Mouse (Mus musculus): ENCODE measurements around the gene P4ha3. TPM values are rescaled to one million over a fixed set of nuclear protein-coding genes. Genes with fewer than 3 reads are reported as not detected.

Gene P4ha3
- polyA plus RNA-seq, 1 experiment from 2014 or later, result 8.6 TPM

DNA sequence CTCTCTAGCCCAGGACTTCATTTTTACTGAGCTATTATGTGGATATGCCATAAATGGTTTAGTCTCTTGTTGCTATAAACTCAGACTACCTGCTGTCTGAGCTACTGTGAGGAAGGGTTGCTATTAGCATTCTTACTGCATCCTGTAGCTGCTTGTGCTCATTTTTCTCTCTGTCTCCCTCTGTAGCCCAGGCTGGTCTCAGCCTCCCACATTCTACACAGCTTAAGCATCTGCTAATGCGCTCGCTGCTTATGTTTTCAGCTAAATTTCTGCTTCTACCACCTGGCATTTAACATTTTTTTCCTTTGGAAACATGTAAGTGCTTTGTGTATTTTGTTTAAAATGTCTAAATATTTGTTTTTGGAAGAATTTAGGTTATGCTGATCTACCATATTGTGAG lies 10.4 kb downstream of the P4ha3 start:
- H3K27me3 ChIP-seq (ENCODE audit: control insufficient read depth, insufficient read depth, low read length), result no peaks in the 10 kb centered on the region
- H3K9me3 ChIP-seq (ENCODE audit: control insufficient read depth, low read length), result no peaks in the 10 kb centered on the region
- H3K9ac ChIP-seq (ENCODE audit: low read depth, low read length), result no peak overlapping the region
- H3K4me3 ChIP-seq (ENCODE audit: low read length), result no peak overlapping the region
- H3K4me2 ChIP-seq (replicated peaks; ENCODE audit: low read depth, low read length), result no peak overlapping the region
- ATAC-seq (ENCODE audit: low FRiP score, low TSS enrichment), result no peak
- no peak overlapping the region for H3K27ac ChIP-seq (ENCODE audit: low read depth, low read length)
- H3K4me1 ChIP-seq (ENCODE audit: control insufficient read depth, insufficient read depth, low read length), result no peaks in the 10 kb centered on the region; the same call in 1 of the 2 replicates
- H3K36me3 ChIP-seq (ENCODE audit: control insufficient read depth, insufficient read depth, low read length), result no peaks in the 10 kb centered on the region
- WGBS, result 93% methylated on average over 2 of the region's 2 CpGs

DNA sequence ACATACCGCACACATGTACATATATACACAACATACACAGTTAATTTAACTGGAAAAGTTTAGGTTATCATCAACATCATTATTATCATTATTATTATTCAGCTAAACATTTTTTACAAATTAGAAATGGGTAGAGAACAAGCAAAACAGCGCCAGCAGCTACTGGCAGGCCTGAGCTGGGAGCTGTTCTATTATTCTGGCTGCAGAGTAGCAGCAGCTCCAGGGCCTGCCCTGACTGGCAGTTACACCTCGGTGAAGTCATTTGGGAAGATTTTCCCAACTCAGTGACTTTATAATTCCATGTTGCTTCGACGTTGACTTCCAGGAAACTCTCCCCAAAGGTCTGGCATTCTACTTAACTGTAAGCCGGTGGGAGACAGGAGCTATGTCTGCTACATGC lies 11.4 kb downstream of the P4ha3 start:
- no peaks in the 10 kb centered on the region; the same call in 1 of the 2 replicates for H3K4me1 ChIP-seq (ENCODE audit: control insufficient read depth, insufficient read depth, low read length)
- H3K27ac ChIP-seq (ENCODE audit: low read depth, low read length), result no peak overlapping the region
- H3K9ac ChIP-seq (ENCODE audit: low read depth, low read length), result no peak overlapping the region
- no peak for ATAC-seq (ENCODE audit: low FRiP score, low TSS enrichment)
- no peak overlapping the region for H3K4me3 ChIP-seq (ENCODE audit: low read length)
- 84% methylated on average over 6 of the region's 6 CpGs for WGBS
- no peak overlapping the region for H3K4me2 ChIP-seq (replicated peaks; ENCODE audit: low read depth, low read length)
- H3K9me3 ChIP-seq (ENCODE audit: control insufficient read depth, low read length), result no peaks in the 10 kb centered on the region
- no peaks in the 10 kb centered on the region for H3K27me3 ChIP-seq (ENCODE audit: control insufficient read depth, insufficient read depth, low read length)
- H3K36me3 ChIP-seq (ENCODE audit: control insufficient read depth, insufficient read depth, low read length), result no peaks in the 10 kb centered on the region

DNA sequence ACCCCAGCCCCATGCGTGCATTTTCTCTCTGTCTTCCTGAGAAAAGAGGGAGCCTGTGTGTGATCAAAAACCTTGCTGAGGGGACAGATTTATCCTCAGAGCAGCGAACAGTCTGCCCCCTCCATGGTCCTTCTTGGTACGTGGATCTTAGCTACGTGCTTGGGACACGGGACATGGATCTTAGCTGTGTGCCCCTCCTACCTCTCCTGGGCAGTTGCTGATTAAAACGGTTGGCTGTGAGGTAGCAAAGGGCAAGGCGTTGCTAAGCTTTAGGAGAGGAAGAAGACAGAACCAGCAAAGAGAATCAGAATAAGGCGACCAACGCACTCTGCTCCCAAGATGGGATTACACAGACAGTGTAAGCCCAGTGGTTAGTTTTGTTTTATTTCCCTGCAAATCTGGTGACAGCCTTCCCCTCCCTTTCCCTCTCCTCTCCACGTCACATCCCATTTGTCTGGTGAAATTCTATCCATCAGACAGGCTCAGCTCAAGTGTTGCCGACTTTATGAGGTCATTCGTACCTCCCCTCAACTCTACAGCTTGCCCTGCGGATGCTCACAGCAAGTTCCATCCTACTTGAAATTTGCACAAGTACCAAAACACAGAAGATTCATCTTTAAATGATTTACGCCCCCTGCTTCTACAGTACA lies 13.7 kb downstream of the P4ha3 start:
- no peak overlapping the region for H3K4me2 ChIP-seq (replicated peaks; ENCODE audit: low read depth, low read length)
- peak; percentile 80 for ATAC-seq (ENCODE audit: low FRiP score, low TSS enrichment)
- H3K9me3 ChIP-seq (ENCODE audit: control insufficient read depth, low read length), result no peaks in the 10 kb centered on the region
- H3K36me3 ChIP-seq (ENCODE audit: control insufficient read depth, insufficient read depth, low read length), result no peaks in the 10 kb centered on the region
- H3K27ac ChIP-seq (ENCODE audit: low read depth, low read length), result no peak overlapping the region
- H3K4me3 ChIP-seq (ENCODE audit: low read length), result no peak overlapping the region
- no peak overlapping the region for H3K9ac ChIP-seq (ENCODE audit: low read depth, low read length)
- H3K4me1 ChIP-seq (ENCODE audit: control insufficient read depth, insufficient read depth, low read length), result no peaks in the 10 kb centered on the region; the same call in 1 of the 2 replicates
- WGBS, result 36% methylated on average over 14 of the region's 14 CpGs
- H3K27me3 ChIP-seq (ENCODE audit: control insufficient read depth, insufficient read depth, low read length), result no peaks in the 10 kb centered on the region

DNA sequence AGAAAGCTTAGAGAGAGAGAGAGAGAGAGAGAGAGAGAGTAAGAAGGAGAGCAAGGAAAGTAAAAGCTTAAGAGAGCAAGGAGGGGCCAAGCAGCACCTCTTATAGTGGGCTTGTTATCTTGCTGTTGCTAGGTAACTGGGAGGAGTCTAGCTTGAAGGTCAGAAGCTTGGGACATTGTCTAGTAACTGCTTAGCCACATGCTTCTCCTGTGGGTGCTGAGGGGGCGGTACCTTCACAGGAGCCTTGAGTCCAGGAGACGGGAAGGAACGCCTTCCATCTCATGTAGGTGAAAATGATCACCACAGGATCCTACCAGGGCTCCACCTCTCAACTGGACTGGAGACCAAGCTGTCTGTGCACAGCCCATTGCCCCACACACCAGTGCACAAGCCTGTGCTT lies 16.1 kb downstream of the P4ha3 start:
- Histone ChIP-seq H3K4me2 (replicated peaks; ENCODE audit: low read depth, low read length) (no peak overlapping the region), H3K36me3 (ENCODE audit: control insufficient read depth, insufficient read depth, low read length) (no peaks in the 10 kb centered on the region), H3K9ac (ENCODE audit: low read depth, low read length) (no peak overlapping the region), H3K27me3 (ENCODE audit: control insufficient read depth, insufficient read depth, low read length) (no peaks in the 10 kb centered on the region), H3K4me3 (ENCODE audit: low read length) (no peak overlapping the region), H3K9me3 (ENCODE audit: control insufficient read depth, low read length) (no peaks in the 10 kb centered on the region), H3K27ac (ENCODE audit: low read depth, low read length) (no peak overlapping the region), H3K4me1 (ENCODE audit: control insufficient read depth, insufficient read depth, low read length) (no peaks in the 10 kb centered on the region; the same call in 1 of the 2 replicates)
- no peak for ATAC-seq (ENCODE audit: low FRiP score, low TSS enrichment)
- 62% methylated on average over 3 of the region's 3 CpGs for WGBS

DNA sequence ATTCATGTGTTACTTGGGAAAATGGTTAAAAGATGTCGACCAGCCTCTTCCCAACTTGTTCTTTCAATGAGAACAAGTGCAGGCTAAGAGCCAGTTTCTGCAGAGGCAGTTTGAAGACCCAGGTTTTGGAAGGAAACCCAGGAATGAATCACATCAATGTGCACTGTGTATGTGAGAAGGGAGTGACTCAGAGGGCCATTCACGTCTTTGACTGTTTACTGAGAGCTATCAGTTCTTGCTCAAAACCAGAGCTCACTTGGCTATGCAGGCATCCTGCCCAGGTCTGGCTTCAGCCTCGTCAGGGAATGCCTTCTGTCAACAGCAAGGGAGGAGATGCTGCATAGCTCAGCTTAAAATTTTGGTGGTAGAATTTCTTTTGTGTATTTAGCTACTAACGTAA lies 17.0 kb downstream of the P4ha3 start:
- H3K9me3 ChIP-seq (ENCODE audit: control insufficient read depth, low read length), result no peaks in the 10 kb centered on the region
- no peaks in the 10 kb centered on the region; the same call in 1 of the 2 replicates for H3K4me1 ChIP-seq (ENCODE audit: control insufficient read depth, insufficient read depth, low read length)
- ATAC-seq (ENCODE audit: low FRiP score, low TSS enrichment), result no peak
- no peaks in the 10 kb centered on the region for H3K27me3 ChIP-seq (ENCODE audit: control insufficient read depth, insufficient read depth, low read length)
- 78% methylated on average over 4 of the region's 4 CpGs for WGBS
- H3K9ac ChIP-seq (ENCODE audit: low read depth, low read length), result no peak overlapping the region
- no peaks in the 10 kb centered on the region for H3K36me3 ChIP-seq (ENCODE audit: control insufficient read depth, insufficient read depth, low read length)
- H3K27ac ChIP-seq (ENCODE audit: low read depth, low read length), result no peak overlapping the region
- no peak overlapping the region for H3K4me3 ChIP-seq (ENCODE audit: low read length)
- no peak overlapping the region for H3K4me2 ChIP-seq (replicated peaks; ENCODE audit: low read depth, low read length)

DNA sequence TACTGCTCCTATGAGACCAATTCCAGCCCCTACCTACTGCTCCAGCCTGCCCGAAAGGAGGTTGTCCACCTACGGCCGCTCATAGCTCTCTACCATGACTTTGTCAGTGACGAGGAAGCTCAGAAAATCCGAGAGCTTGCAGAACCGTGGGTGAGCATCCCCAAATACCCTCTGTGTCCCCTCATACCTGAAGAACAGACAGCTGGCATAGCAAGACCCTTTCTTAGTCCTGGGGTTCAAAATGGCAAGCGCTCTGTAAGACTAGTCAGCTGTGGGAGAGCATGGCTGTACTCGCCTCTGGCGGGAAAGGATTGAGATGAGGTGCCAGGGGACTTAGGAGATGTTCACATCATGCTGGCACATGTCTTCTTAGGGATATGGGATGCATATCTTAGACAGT lies 20.6 kb downstream of the P4ha3 start:
- Histone ChIP-seq H3K36me3 (ENCODE audit: control insufficient read depth, insufficient read depth, low read length) (no peaks in the 10 kb centered on the region), H3K9me3 (ENCODE audit: control insufficient read depth, low read length) (no peaks in the 10 kb centered on the region), H3K9ac (ENCODE audit: low read depth, low read length) (no peak overlapping the region), H3K27ac (ENCODE audit: low read depth, low read length) (no peak overlapping the region), H3K4me3 (ENCODE audit: low read length) (no peak overlapping the region), H3K4me1 (ENCODE audit: control insufficient read depth, insufficient read depth, low read length) (no peaks in the 10 kb centered on the region), H3K4me2 (replicated peaks; ENCODE audit: low read depth, low read length) (no peak overlapping the region), H3K27me3 (ENCODE audit: control insufficient read depth, insufficient read depth, low read length) (no peaks in the 10 kb centered on the region)
- WGBS, result 91% methylated on average over 9 of the region's 9 CpGs
- no peak for ATAC-seq (ENCODE audit: low FRiP score, low TSS enrichment)

DNA sequence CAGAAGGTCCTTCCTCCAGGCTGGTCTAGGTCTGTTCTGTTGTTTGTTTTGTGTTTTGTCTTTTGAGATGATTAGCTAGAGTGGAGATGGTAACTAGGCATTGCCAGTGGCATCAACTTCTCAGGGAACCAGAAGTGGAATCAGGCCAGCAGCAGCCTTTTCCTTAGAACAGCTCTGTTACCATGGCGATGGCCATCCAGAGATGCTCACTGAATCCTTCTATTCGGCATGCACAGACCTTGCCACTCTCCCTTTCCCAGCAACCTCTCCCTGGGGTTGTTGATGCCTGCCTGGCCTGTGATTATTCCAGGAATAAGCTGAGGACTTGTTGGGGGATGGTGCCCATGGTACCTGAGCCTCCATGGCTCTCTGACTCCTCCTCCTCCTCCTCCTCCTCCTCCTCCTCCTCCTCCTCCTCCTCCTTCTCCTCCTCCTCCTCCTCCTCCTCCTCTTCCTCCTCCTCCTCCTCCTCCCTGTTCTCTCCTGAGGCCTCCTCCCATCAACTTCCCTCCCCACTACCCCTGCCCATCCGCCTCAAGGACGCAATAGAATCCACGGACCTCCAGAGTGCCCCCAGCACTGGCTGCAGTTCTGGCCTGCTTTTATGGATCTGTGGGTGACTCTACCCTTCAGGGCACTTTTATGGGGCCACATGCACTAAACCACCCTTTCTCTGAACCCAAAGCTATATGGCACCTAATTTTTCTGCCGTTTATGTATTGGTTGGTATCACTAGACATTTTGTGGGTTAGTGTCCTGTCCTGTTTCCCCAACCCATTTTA lies 22.7 kb downstream of the P4ha3 start:
- Histone ChIP-seq H3K4me2 (replicated peaks; ENCODE audit: low read depth, low read length) (no peak overlapping the region), H3K27me3 (ENCODE audit: control insufficient read depth, insufficient read depth, low read length) (no peaks in the 10 kb centered on the region), H3K36me3 (ENCODE audit: control insufficient read depth, insufficient read depth, low read length) (no peaks in the 10 kb centered on the region), H3K4me3 (ENCODE audit: low read length) (no peak overlapping the region), H3K9me3 (ENCODE audit: control insufficient read depth, low read length) (no peaks in the 10 kb centered on the region), H3K4me1 (ENCODE audit: control insufficient read depth, insufficient read depth, low read length) (no peaks in the 10 kb centered on the region), H3K9ac (ENCODE audit: low read depth, low read length) (no peak overlapping the region), H3K27ac (ENCODE audit: low read depth, low read length) (no peak overlapping the region)
- no peak for ATAC-seq (ENCODE audit: low FRiP score, low TSS enrichment)
- WGBS, result 74% methylated on average over 6 of the region's 6 CpGs

DNA sequence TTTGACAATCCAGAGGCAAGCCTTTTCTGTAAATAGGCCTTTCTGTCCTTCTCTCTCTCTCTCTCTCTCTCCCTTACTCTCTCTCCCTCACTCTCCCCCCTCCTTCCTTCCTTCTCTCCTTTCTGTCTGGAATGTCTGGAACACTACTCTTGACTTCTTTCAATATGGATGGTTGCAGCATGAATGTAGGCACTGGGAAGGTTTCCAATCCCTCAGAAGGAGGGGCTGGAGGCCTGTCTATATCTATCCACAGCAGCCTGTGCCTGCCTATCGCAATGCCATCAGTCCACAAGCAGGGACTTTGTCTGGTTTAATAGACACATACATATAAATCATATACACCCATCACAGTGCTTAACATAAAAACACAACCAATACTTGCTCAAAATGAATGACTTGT lies 23.9 kb downstream of the P4ha3 start:
- H3K27me3 ChIP-seq (ENCODE audit: control insufficient read depth, insufficient read depth, low read length), result no peaks in the 10 kb centered on the region
- no peaks in the 10 kb centered on the region for H3K9me3 ChIP-seq (ENCODE audit: control insufficient read depth, low read length)
- ATAC-seq (ENCODE audit: low FRiP score, low TSS enrichment), result no peak
- WGBS, result 83% methylated on average over 1 of the region's 1 CpGs
- no peaks in the 10 kb centered on the region for H3K4me1 ChIP-seq (ENCODE audit: control insufficient read depth, insufficient read depth, low read length)
- H3K9ac ChIP-seq (ENCODE audit: low read depth, low read length), result no peak overlapping the region
- H3K4me2 ChIP-seq (replicated peaks; ENCODE audit: low read depth, low read length), result no peak overlapping the region
- no peaks in the 10 kb centered on the region for H3K36me3 ChIP-seq (ENCODE audit: control insufficient read depth, insufficient read depth, low read length)
- H3K27ac ChIP-seq (ENCODE audit: low read depth, low read length), result no peak overlapping the region
- H3K4me3 ChIP-seq (ENCODE audit: low read length), result no peak overlapping the region

DNA sequence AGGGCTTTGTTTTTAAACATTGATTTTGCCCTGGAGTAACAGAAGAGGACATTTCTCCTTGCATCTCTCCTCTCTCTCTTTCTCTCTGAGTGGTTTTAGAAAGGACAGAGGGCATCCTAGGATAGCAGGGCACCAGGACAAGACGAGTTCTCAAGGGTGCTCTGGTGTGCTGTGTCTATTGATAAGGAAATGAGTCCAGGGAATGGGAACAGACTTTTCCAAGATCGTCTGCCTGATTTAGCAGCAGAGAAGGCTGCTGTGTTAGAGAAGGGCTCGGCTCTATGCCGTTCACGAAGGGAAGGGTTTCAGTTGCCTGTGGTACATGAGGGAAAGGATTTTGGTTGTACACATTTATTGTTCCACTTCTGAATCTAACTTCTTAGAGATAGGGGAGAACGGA lies 24.4 kb downstream of the P4ha3 start:
- Histone ChIP-seq H3K4me3 (ENCODE audit: low read length) (no peak overlapping the region), H3K4me1 (ENCODE audit: control insufficient read depth, insufficient read depth, low read length) (no peaks in the 10 kb centered on the region), H3K27ac (ENCODE audit: low read depth, low read length) (no peak overlapping the region), H3K9ac (ENCODE audit: low read depth, low read length) (no peak overlapping the region), H3K27me3 (ENCODE audit: control insufficient read depth, insufficient read depth, low read length) (no peaks in the 10 kb centered on the region), H3K9me3 (ENCODE audit: control insufficient read depth, low read length) (no peaks in the 10 kb centered on the region), H3K36me3 (ENCODE audit: control insufficient read depth, insufficient read depth, low read length) (no peaks in the 10 kb centered on the region), H3K4me2 (replicated peaks; ENCODE audit: low read depth, low read length) (no peak overlapping the region)
- ATAC-seq (ENCODE audit: low FRiP score, low TSS enrichment), result no peak
- 71% methylated on average over 6 of the region's 6 CpGs for WGBS

Measured in kidney, embryonic 14.5 days (tissue).